Mouse (Mus musculus) liver, adult 2 months (tissue): Measurements from ENCODE around the gene Akt1. TPM values are rescaled to one million over a fixed set of nuclear protein-coding genes. Genes with fewer than 3 reads are reported as not detected.

ENCODE experiments used
- DNase-seq: peaks from one replicate; pipeline ENCODE4 v3.0.0-alpha.2; 2011; ENCODE audit warnings: low read depth, low spot score; ENCODE audit errors: extremely low read depth
- H3K27ac ChIP-seq: fragments of 200-500 bp; replicated peaks from 2 replicates; pipeline ENCODE4 v1.5.1; 2012; ENCODE audit warnings: low read depth, mild to moderate bottlenecking, control low read depth, inconsistent platforms, low read length; ENCODE audit not compliant: insufficient read depth
- H3K27me3 ChIP-seq: fragments of 200-500 bp; 2 replicates; pipeline ENCODE4 v1.6.1; 2012; ENCODE audit warnings: mild to moderate bottlenecking, moderate library complexity, low read length, inconsistent platforms; ENCODE audit not compliant: control insufficient read depth, insufficient read depth
- H3K36me3 ChIP-seq: fragments of 200-500 bp; 2 replicates; pipeline ENCODE4 v1.6.1; 2012; ENCODE audit warnings: low read length, inconsistent platforms; ENCODE audit not compliant: control insufficient read depth, insufficient read depth
- H3K4me1 ChIP-seq: fragments of 200-500 bp; 2 replicates; pipeline ENCODE4 v1.6.1; 2011; ENCODE audit warnings: low read length; ENCODE audit not compliant: control insufficient read depth, insufficient read depth
- H3K4me3 ChIP-seq: fragments of 200-500 bp; 2 replicates; pipeline ENCODE4 v1.5.1; 2011; ENCODE audit warnings: low read depth, mild to moderate bottlenecking, control low read depth, low read length, moderate library complexity; ENCODE audit not compliant: insufficient read depth
- H3K79me2 ChIP-seq: fragments of 200-500 bp; 2 replicates; pipeline ENCODE4 v1.6.1; 2012; ENCODE audit warnings: inconsistent platforms, mild to moderate bottlenecking, low read length, moderate library complexity; ENCODE audit not compliant: control insufficient read depth, insufficient read depth
- H3K9ac ChIP-seq: fragments of 200-500 bp; 2 replicates; pipeline ENCODE4 v1.6.1; 2012; ENCODE audit warnings: low read depth, mild to moderate bottlenecking, control low read depth, inconsistent platforms, low read length
- CTCF ChIP-seq: fragments of 200-500 bp; IDR thresholded peaks from 2 replicates; pipeline ENCODE4 v1.5.1; 2011; ENCODE audit warnings: low read depth, low read length, control low read depth
- POLR2A ChIP-seq: fragments of 200-500 bp; IDR thresholded peaks from 2 replicates; pipeline ENCODE4 v1.6.1; 2011; ENCODE audit warnings: low read length, control low read depth; ENCODE audit not compliant: insufficient read depth; ENCODE audit errors: extremely low read depth
- WGBS: fragments of 180-500 bp; shearing (Covaris S2); methylation state at CpG from one replicate; pipeline ENCODE4 v1.1.7; 2018; 5-methylcytosine and 5-hydroxymethylcytosine counted together
- polyA plus RNA-seq: library from polyadenylated mRNA; depleted of rRNA; stranded (reverse); fragments of >200 nt; gene quantifications from 2 replicates; pipeline ENCODE4 v1.2.3, GENCODE M21; 2012; rRNA removed
- total RNA-seq: library from RNA; depleted of rRNA; stranded (reverse); fragments of >200 nt; gene quantifications from 2 replicates; pipeline ENCODE4 v1.2.3, GENCODE M21; 2014; rRNA removed

The Akt1 gene
- total and polyA plus RNA-seq, 2 experiments = 31.8 to 60.5 TPM

- Histone ChIP-seq H3K9ac (no peak overlapping the region), H3K4me3 (no peak overlapping the region), H3K79me2 (no peaks in the 10 kb centered on the region), H3K27me3 (no peaks in the 10 kb centered on the region), H3K36me3 (peaks cover 6% of the 10 kb centered on the region; the same call in 1 of the 2 replicates), H3K4me1 (no peaks in the 10 kb centered on the region), H3K27ac (no peak overlapping the region)
- DNase-seq = no peak
- TF ChIP-seq CTCF (no peak), POLR2A (no peak)
- 93% methylated on average over 6 of the region's 6 CpGs for WGBS
Observed at GRCm38 (mm10) chr12:112606998-112607397, 67.7 kb downstream of the Akt1 start.

- H3K36me3 ChIP-seq = peaks cover 6% of the 10 kb centered on the region; the same call in 1 of the 2 replicates
- WGBS = 52% methylated on average over 6 of the region's 6 CpGs
Observed at GRCm38 (mm10) chr12:112605766-112606165, 68.9 kb downstream of the Akt1 start.

DNA sequence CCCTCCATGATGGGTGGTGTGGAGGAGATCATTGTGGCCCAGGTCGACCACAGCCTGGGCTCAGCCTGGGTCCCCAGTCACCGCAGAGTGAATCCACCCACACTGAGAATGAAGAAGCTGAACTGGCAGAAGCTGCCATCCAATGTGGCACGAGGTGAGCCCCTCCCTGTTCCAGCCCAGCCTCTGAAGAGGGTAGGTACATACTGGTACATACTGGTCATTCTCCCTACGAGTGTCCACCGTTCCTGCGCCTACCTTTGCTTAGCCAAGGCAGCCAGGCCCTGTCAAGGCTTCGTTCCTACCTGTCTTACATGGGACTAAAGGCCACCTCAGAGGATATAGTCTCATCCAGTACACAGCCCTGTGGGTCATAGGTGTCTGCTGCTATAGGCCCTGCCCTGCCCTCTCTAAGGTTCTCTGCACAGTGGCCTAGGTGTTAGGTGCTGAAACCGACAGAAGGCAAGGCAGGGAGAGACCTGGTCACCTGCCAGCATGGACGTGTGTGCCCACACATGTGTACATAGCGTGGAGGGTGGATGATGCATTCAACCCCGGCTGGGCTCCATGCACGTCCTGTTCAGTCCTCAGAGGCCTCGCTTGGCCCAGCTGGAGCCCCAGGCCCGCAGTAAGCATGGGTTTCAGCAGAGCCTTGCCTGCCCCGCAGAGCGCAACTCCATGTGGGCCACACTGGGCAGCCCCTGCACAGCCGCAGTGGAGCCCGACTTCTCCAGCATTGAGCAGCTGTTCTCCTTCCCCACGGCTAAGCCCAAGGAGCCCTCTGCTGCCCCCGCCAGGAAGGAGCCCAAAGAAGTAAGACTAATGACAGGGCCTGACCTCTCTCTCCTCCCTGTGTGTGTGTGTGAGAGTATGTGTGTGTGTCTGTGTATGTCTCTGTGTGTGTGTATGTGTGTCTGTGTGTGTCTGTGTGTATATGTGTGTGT, 69.7 kb downstream of the Akt1 start:
- Histone ChIP-seq H3K4me1 (no peaks in the 10 kb centered on the region), H3K9ac (no peak overlapping the region), H3K79me2 (no peaks in the 10 kb centered on the region), H3K27me3 (no peaks in the 10 kb centered on the region), H3K4me3 (no peak overlapping the region), H3K36me3 (peaks cover 6% of the 10 kb centered on the region; the same call in 1 of the 2 replicates), H3K27ac (no peak overlapping the region)
- 74% methylated on average over 20 of the region's 20 CpGs for whole genome bisulfite sequencing
- DNase-seq = no peak
- TF ChIP-seq CTCF (peak; percentile 33; the same call in 1 of the 2 replicates), POLR2A (no peak)

More at GRCm38 (mm10) chr12:112605766-112606165, 68.9 kb downstream of the Akt1 start:
- no peaks in the 10 kb centered on the region for H3K27me3 ChIP-seq
- H3K4me3 ChIP-seq = no peak overlapping the region
- no peaks in the 10 kb centered on the region for H3K4me1 ChIP-seq
- TF ChIP-seq CTCF = peak; percentile 98
- no peak for TF ChIP-seq POLR2A
- no peak overlapping the region for H3K27ac ChIP-seq
- H3K79me2 ChIP-seq = no peaks in the 10 kb centered on the region
- no peak overlapping the region for H3K9ac ChIP-seq
- peak; percentile 28 for DNase-seq

DNA sequence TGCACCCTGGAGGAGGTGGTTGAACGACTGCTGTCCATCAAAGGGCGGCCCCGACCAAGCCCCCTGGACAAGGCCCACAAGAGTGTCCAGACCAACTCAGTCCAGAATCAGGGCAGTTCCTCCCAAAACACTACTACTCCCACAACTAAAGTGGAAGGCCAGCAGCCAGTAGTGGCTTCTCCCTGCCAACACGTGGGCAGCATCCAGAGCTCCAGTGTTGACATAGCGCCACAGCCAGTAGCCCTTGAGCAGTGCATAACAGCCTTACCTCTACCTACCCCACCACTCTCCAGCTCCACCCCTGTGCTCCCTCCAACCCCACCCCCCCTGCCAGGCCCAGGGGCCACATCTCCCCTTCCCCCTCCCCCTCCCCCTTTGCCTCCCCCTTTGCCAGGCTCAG, 70.7 kb downstream of the Akt1 start:
- WGBS = 59% methylated on average over 5 of the region's 5 CpGs
- H3K79me2 ChIP-seq = no peaks in the 10 kb centered on the region

More for the DNA sequence above, 70.7 kb downstream of the Akt1 start:
- Histone ChIP-seq H3K4me3 (no peak overlapping the region), H3K27ac (no peak overlapping the region), H3K27me3 (no peaks in the 10 kb centered on the region), H3K36me3 (peaks cover 6% of the 10 kb centered on the region; the same call in 1 of the 2 replicates), H3K9ac (no peak overlapping the region), H3K4me1 (no peaks in the 10 kb centered on the region)
- DNase-seq = peak; percentile 65
- no peak for TF ChIP-seq POLR2A
- TF ChIP-seq CTCF = peak; percentile 45

Other genes with a start within 250 kb of the Akt1 start
- 0.07 and 0.09 TPM in 2 replicates for gene A530016L24Rik, start 185.4 kb downstream of the Akt1 start, total RNA-seq
- gene A530016L24Rik, start 185.4 kb downstream of the Akt1 start, polyA plus RNA-seq = 0.07 TPM in 2 replicates
- gene Tmem179, start 158.1 kb downstream of the Akt1 start, total RNA-seq = 0.07 TPM in 1 of 2 replicates, not detected in the other
- not detected in 2 replicates for gene Tmem179, start 158.1 kb downstream of the Akt1 start, polyA plus RNA-seq
- 15.5 and 22.9 TPM in 2 replicates for gene Inf2, start 86.1 kb downstream of the Akt1 start, total RNA-seq
- 24.6 and 30.7 TPM in 2 replicates for gene Inf2, start 86.1 kb downstream of the Akt1 start, polyA plus RNA-seq
- gene Adssl1, start 54.8 kb downstream of the Akt1 start, total RNA-seq = 20.5 and 21.7 TPM in 2 replicates
- gene Adssl1, start 54.8 kb downstream of the Akt1 start, polyA plus RNA-seq = 26.1 and 26.7 TPM in 2 replicates
- gene Siva1, start 30.2 kb downstream of the Akt1 start, total RNA-seq = 11.5 and 15.4 TPM in 2 replicates
- gene Siva1, start 30.2 kb downstream of the Akt1 start, polyA plus RNA-seq = 12.8 and 14.9 TPM in 2 replicates
- gene Zbtb42, start 3.9 kb upstream of the Akt1 start, total RNA-seq = 0.83 and 1.9 TPM in 2 replicates
- gene Zbtb42, start 3.9 kb upstream of the Akt1 start, polyA plus RNA-seq = 7.9 and 10.1 TPM in 2 replicates
- gene Cep170b, start 45.6 kb upstream of the Akt1 start, total RNA-seq = 7.9 and 9.5 TPM in 2 replicates
- 26.2 and 29.7 TPM in 2 replicates for gene Cep170b, start 45.6 kb upstream of the Akt1 start, polyA plus RNA-seq
- 8.5 and 9.5 TPM in 2 replicates for gene Pld4, start 85.8 kb upstream of the Akt1 start, total RNA-seq
- 10.0 and 20.5 TPM in 2 replicates for gene Pld4, start 85.8 kb upstream of the Akt1 start, polyA plus RNA-seq
- 0.18 and 0.54 TPM in 2 replicates for gene Ahnak2, start 127.8 kb upstream of the Akt1 start, total RNA-seq
- 0.13 and 0.16 TPM in 2 replicates for gene Ahnak2, start 127.8 kb upstream of the Akt1 start, polyA plus RNA-seq
- gene Clba1, start 134.1 kb upstream of the Akt1 start, total RNA-seq = 0.09 and 0.27 TPM in 2 replicates
- 0.42 and 0.60 TPM in 2 replicates for gene Clba1, start 134.1 kb upstream of the Akt1 start, polyA plus RNA-seq
- 3.5 and 4.0 TPM in 2 replicates for gene Cdca4, start 154.5 kb upstream of the Akt1 start, total RNA-seq
- 3.7 and 5.0 TPM in 2 replicates for gene Cdca4, start 154.5 kb upstream of the Akt1 start, polyA plus RNA-seq
- 0.09 and 0.47 TPM in 2 replicates for gene Gpr132, start 193.3 kb upstream of the Akt1 start, total RNA-seq
- 0.44 and 0.60 TPM in 2 replicates for gene Gpr132, start 193.3 kb upstream of the Akt1 start, polyA plus RNA-seq